Mouse (Mus musculus) liver, adult 2 months (tissue): ENCODE measurements around the gene Stx12. TPM values are rescaled to one million over a fixed set of nuclear protein-coding genes. Genes with fewer than 3 reads are reported as not detected.

Experiments
- DNase-seq: peaks from one replicate; pipeline ENCODE4 v3.0.0-alpha.2; 2011; ENCODE audit warnings: low read depth, low spot score; ENCODE audit errors: extremely low read depth
- H3K27ac ChIP-seq: fragments of 200-500 bp; replicated peaks from 2 replicates; pipeline ENCODE4 v1.5.1; 2012; ENCODE audit warnings: low read depth, mild to moderate bottlenecking, control low read depth, inconsistent platforms, low read length; ENCODE audit not compliant: insufficient read depth
- H3K27me3 ChIP-seq: fragments of 200-500 bp; 2 replicates; pipeline ENCODE4 v1.6.1; 2012; ENCODE audit warnings: mild to moderate bottlenecking, moderate library complexity, low read length, inconsistent platforms; ENCODE audit not compliant: control insufficient read depth, insufficient read depth
- H3K36me3 ChIP-seq: fragments of 200-500 bp; 2 replicates; pipeline ENCODE4 v1.6.1; 2012; ENCODE audit warnings: low read length, inconsistent platforms; ENCODE audit not compliant: control insufficient read depth, insufficient read depth
- H3K4me1 ChIP-seq: fragments of 200-500 bp; 2 replicates; pipeline ENCODE4 v1.6.1; 2011; ENCODE audit warnings: low read length; ENCODE audit not compliant: control insufficient read depth, insufficient read depth
- H3K4me3 ChIP-seq: fragments of 200-500 bp; 2 replicates; pipeline ENCODE4 v1.5.1; 2011; ENCODE audit warnings: low read depth, mild to moderate bottlenecking, control low read depth, low read length, moderate library complexity; ENCODE audit not compliant: insufficient read depth
- H3K79me2 ChIP-seq: fragments of 200-500 bp; 2 replicates; pipeline ENCODE4 v1.6.1; 2012; ENCODE audit warnings: inconsistent platforms, mild to moderate bottlenecking, low read length, moderate library complexity; ENCODE audit not compliant: control insufficient read depth, insufficient read depth
- H3K9ac ChIP-seq: fragments of 200-500 bp; 2 replicates; pipeline ENCODE4 v1.6.1; 2012; ENCODE audit warnings: low read depth, mild to moderate bottlenecking, control low read depth, inconsistent platforms, low read length
- CTCF ChIP-seq: fragments of 200-500 bp; IDR thresholded peaks from 2 replicates; pipeline ENCODE4 v1.5.1; 2011; ENCODE audit warnings: low read depth, low read length, control low read depth
- POLR2A ChIP-seq: fragments of 200-500 bp; IDR thresholded peaks from 2 replicates; pipeline ENCODE4 v1.6.1; 2011; ENCODE audit warnings: low read length, control low read depth; ENCODE audit not compliant: insufficient read depth; ENCODE audit errors: extremely low read depth
- WGBS: fragments of 180-500 bp; shearing (Covaris S2); methylation state at CpG from one replicate; pipeline ENCODE4 v1.1.7; 2018; 5-methylcytosine and 5-hydroxymethylcytosine counted together
- polyA plus RNA-seq: library from polyadenylated mRNA; depleted of rRNA; stranded (reverse); fragments of >200 nt; gene quantifications from 2 replicates; pipeline ENCODE4 v1.2.3, GENCODE M21; 2012; rRNA removed
- total RNA-seq: library from RNA; depleted of rRNA; stranded (reverse); fragments of >200 nt; gene quantifications from 2 replicates; pipeline ENCODE4 v1.2.3, GENCODE M21; 2014; rRNA removed

Gene Stx12
- total and polyA plus RNA-seq, 2 experiments = 6.9 to 15.2 TPM

DNA sequence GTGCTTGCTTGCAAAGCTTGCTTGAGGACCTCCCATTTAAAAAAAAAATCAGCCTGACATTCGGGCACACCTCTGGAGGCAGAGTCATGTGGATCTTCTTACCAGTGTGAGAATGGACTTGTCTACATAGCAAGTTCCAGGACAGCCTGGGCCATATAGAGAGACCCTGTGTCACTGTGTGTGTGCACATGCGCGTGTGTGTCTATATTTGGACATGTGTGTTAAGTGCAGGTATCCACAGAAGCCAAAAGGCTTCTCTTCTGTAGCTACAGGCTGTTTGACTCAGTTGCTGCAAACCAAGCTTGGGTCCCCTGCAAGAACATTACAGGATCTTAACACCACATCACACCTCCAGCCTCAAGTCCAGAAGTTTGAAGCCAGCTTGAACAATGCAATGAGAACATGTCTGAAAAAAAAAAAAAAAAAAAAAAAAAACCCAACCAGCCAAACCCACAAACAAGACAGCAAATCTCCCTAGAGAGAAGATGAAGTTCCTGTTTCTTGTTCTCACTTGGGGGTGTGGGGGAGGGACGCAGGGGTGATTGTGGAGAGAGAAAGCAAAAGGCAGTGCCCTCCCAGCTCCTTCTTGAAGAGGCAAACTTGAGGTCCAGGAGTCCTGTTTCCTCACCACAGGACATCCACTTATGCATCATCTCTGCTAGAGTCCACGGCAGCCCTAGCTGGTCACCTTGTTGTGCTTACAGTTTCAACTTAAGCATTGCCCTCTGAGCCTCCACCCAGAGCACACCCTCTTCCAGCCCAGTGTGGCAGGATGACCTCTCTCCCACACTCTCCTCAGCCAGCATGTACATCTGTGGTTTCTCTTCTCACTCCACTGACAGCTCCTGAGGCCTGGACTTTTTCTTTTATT, 76.3 kb downstream of the Stx12 start:
- TF ChIP-seq POLR2A (no peak), CTCF (no peak)
- WGBS = 72% methylated on average over 5 of the region's 5 CpGs
- Histone ChIP-seq H3K36me3 (no peaks in the 10 kb centered on the region), H3K27me3 (no peaks in the 10 kb centered on the region), H3K79me2 (no peaks in the 10 kb centered on the region), H3K4me1 (no peaks in the 10 kb centered on the region), H3K9ac (no peak overlapping the region), H3K4me3 (no peak overlapping the region), H3K27ac (peak overlapping the region; percentile 51)
- DNase-seq = peak; percentile 25

DNA sequence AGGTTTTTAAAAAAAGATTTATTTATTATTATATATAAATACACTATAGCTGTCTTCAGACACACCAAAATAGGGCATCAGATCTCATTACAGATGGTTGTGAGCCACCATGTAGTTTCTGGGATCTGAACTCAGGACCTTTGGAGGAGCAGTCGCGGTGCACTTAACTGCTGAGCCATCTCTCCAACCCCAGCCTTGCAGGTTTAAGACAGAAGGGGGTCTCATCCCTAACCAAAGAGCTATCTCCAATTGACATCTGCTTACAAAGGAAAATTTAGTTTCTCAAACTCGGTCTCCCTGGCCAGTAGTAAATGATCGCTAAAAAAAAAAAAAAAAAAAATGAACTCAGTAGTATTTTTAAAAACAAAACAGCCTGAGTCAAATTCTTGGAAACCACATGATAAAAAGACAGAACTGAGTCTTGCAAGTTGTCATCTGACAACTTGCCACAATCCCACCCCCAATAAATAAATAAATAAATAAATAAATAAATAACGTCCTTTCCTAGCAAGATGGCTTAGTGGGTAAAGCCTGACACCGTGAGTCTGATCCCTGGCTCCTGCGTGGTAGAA, 77.6 kb downstream of the Stx12 start:
- no peaks in the 10 kb centered on the region for H3K79me2 ChIP-seq
- H3K4me3 ChIP-seq = no peak overlapping the region
- H3K27ac ChIP-seq = no peak overlapping the region
- H3K36me3 ChIP-seq = no peaks in the 10 kb centered on the region
- H3K27me3 ChIP-seq = no peaks in the 10 kb centered on the region
- WGBS = 83% methylated on average over 7 of the region's 7 CpGs
- no peaks in the 10 kb centered on the region for H3K4me1 ChIP-seq
- TF ChIP-seq POLR2A (no peak), CTCF (no peak)
- H3K9ac ChIP-seq = no peak overlapping the region
- no peak for DNase-seq

DNA sequence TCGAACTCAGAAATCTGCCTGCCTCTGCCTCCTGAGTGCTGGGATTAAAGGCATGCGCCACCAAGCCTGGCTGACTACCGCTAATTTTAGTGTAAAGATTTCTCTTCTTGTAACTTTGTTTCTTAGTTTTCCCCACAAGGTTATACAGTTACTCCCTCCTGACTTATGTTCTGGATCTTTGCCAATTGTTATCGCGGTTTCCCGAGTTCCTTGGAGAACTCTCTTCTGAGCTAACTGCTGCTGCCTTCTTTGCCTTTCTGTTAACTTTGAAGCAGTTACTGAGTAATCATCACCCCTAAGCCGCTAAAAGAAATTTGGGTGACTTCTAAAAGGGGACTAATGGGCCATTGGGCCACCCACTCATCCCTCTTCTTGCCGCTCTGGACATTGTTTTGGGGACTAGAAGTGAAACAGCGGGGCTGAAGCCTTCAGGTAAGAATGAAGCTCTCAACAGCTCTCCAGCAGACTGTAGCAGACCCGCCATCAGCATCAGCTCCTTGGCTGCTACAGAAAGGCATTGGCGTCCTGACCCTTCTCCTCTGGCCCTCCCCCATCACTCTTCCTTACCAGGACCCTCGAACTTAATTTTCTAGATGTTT, 78.6 kb downstream of the Stx12 start:
- Histone ChIP-seq H3K27me3 (no peaks in the 10 kb centered on the region), H3K9ac (no peak overlapping the region), H3K79me2 (no peaks in the 10 kb centered on the region), H3K36me3 (no peaks in the 10 kb centered on the region), H3K4me1 (no peaks in the 10 kb centered on the region), H3K27ac (no peak overlapping the region; the same call in 1 of the 2 replicates), H3K4me3 (no peak overlapping the region)
- 82% methylated on average over 12 of the region's 12 CpGs for WGBS
- TF ChIP-seq CTCF (no peak), POLR2A (no peak)
- DNase-seq = no peak

DNA sequence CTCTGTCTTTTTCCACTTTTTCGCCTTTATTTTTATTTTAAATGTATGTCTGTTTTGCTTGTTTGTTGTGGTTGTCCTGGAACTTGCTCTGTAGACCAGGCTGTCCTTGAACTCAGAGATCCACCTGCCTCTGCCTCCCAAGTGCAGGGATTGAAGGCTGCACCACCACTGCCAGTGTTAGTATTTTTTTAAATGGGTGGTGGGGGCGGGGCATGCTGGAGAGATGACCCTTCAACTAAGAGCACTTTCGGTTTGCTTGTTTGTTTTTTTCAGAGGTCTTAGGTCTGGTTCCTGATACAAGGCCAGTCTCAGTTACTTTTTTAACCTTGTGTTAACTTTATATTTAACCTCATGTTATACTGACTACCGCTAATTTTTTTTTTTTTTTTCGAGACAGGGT, 79.2 kb downstream of the Stx12 start:
- no peak for DNase-seq
- H3K79me2 ChIP-seq = no peaks in the 10 kb centered on the region
- H3K36me3 ChIP-seq = no peaks in the 10 kb centered on the region
- H3K4me3 ChIP-seq = no peak overlapping the region
- WGBS = 67% methylated on average over 5 of the region's 5 CpGs
- peak overlapping the region; percentile 42; the same call in 1 of the 2 replicates for H3K27ac ChIP-seq
- no peaks in the 10 kb centered on the region for H3K27me3 ChIP-seq
- H3K4me1 ChIP-seq = no peaks in the 10 kb centered on the region
- no peak overlapping the region for H3K9ac ChIP-seq
- TF ChIP-seq CTCF = no peak
- no peak for TF ChIP-seq POLR2A

DNA sequence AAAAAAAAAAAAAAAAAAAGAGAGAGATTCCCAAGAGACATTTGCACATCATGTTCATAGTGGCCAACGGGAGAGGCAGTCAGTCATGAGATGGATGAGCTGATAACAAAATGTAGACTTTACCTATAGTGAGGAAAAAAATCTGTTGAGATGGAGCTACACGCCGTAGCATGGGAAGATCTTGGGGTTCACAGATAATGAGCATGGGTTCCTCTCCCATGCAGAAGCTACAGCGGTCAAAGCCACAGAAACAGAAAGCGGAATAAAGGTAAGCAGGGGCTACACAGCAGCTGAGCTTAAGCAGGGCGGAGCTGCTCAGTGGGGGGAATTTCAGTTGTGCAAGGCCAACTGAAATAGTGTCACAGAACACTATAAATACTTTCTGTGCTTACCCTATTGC, 80.0 kb downstream of the Stx12 start:
- H3K36me3 ChIP-seq = no peaks in the 10 kb centered on the region
- H3K79me2 ChIP-seq = no peaks in the 10 kb centered on the region
- 91% methylated on average over 6 of the region's 6 CpGs for WGBS
- DNase-seq = peak; percentile 36
- H3K4me3 ChIP-seq = no peak overlapping the region
- H3K4me1 ChIP-seq = no peaks in the 10 kb centered on the region
- TF ChIP-seq POLR2A (no peak), CTCF (no peak)
- no peak overlapping the region for H3K27ac ChIP-seq
- H3K9ac ChIP-seq = no peak overlapping the region
- H3K27me3 ChIP-seq = no peaks in the 10 kb centered on the region

DNA sequence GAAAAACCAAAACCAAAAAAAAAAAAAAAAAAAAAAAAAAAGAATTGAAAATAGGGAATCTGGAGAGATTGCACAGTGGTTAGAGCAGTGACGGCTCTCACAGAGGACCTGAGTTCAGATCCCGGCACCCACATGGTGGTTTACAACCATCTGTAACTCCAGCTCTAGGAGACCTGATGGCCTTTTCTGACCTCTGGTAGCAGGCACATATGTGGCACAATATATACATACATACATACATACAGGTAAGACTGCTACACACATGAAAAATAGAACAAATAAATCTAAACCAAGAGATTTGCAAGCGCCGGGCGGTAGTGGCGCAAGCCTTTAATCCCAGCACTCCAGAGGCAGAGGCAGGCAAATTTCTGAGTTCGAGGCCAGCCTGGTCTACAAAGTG, 80.4 kb downstream of the Stx12 start:
- H3K27me3 ChIP-seq = no peaks in the 10 kb centered on the region

More for the DNA sequence above, 80.4 kb downstream of the Stx12 start:
- H3K27ac ChIP-seq = no peak overlapping the region
- H3K36me3 ChIP-seq = no peaks in the 10 kb centered on the region
- no peak overlapping the region for H3K4me3 ChIP-seq
- WGBS = 96% methylated on average over 7 of the region's 7 CpGs
- TF ChIP-seq CTCF = no peak
- no peak overlapping the region for H3K9ac ChIP-seq
- no peaks in the 10 kb centered on the region for H3K79me2 ChIP-seq
- H3K4me1 ChIP-seq = no peaks in the 10 kb centered on the region
- no peak for DNase-seq

Other genes with a start within 250 kb of the Stx12 start
- gene Eya3, start 245.5 kb downstream of the Stx12 start, total RNA-seq = 6.7 and 6.8 TPM in 2 replicates
- gene Eya3, start 245.5 kb downstream of the Stx12 start, polyA plus RNA-seq = 9.0 and 9.2 TPM in 2 replicates
- 3.0 and 6.1 TPM in 2 replicates for gene Xkr8, start 152.0 kb downstream of the Stx12 start, total RNA-seq
- 5.9 and 10.1 TPM in 2 replicates for gene Xkr8, start 152.0 kb downstream of the Stx12 start, polyA plus RNA-seq
- 0.34 and 0.65 TPM in 2 replicates for gene Smpdl3b, start 127.3 kb downstream of the Stx12 start, total RNA-seq
- 0.16 and 0.34 TPM in 2 replicates for gene Smpdl3b, start 127.3 kb downstream of the Stx12 start, polyA plus RNA-seq
- gene Rpa2, start 116.2 kb downstream of the Stx12 start, total RNA-seq = 6.6 and 8.1 TPM in 2 replicates
- gene Rpa2, start 116.2 kb downstream of the Stx12 start, polyA plus RNA-seq = 9.2 and 11.1 TPM in 2 replicates
- gene Themis2, start 88.1 kb downstream of the Stx12 start, total RNA-seq = 2.5 and 3.0 TPM in 2 replicates
- gene Themis2, start 88.1 kb downstream of the Stx12 start, polyA plus RNA-seq = 1.3 and 3.1 TPM in 2 replicates
- 9.3 and 9.8 TPM in 2 replicates for gene Ppp1r8, start 41.3 kb downstream of the Stx12 start, total RNA-seq
- gene Ppp1r8, start 41.3 kb downstream of the Stx12 start, polyA plus RNA-seq = 9.3 and 10.9 TPM in 2 replicates
- 11.3 and 11.6 TPM in 2 replicates for gene Fam76a, start 38.0 kb upstream of the Stx12 start, total RNA-seq
- gene Fam76a, start 38.0 kb upstream of the Stx12 start, polyA plus RNA-seq = 4.9 and 5.8 TPM in 2 replicates
- gene Fgr, start 89.6 kb upstream of the Stx12 start, total RNA-seq = 1.2 and 1.3 TPM in 2 replicates
- 0.86 and 1.6 TPM in 2 replicates for gene Fgr, start 89.6 kb upstream of the Stx12 start, polyA plus RNA-seq
- 2.4 and 4.1 TPM in 2 replicates for gene Ahdc1, start 126.8 kb upstream of the Stx12 start, total RNA-seq
- 8.7 and 8.8 TPM in 2 replicates for gene Ahdc1, start 126.8 kb upstream of the Stx12 start, polyA plus RNA-seq
- gene Wasf2, start 246.0 kb upstream of the Stx12 start, total RNA-seq = 6.0 and 10.7 TPM in 2 replicates
- 12.3 and 17.0 TPM in 2 replicates for gene Wasf2, start 246.0 kb upstream of the Stx12 start, polyA plus RNA-seq